Mouse (Mus musculus) central nervous system, embryonic 11.5 days (tissue): Measurements from ENCODE around the gene Alg3. TPM values are rescaled to one million over a fixed set of nuclear protein-coding genes. Genes with fewer than 3 reads are reported as not detected.

Source experiments
- polyA plus RNA-seq: library from polyadenylated mRNA; depleted of rRNA; stranded (reverse); fragments of >200 nt; gene quantifications from 2 replicates; pipeline ENCODE4 v1.2.3, GENCODE M21; 2012; rRNA removed

Alg3 gene
- 21.2 and 26.8 TPM in 2 replicates for polyA plus RNA-seq

GRCm38 (mm10) chr16:20611357-20612227 is at the start of gene Alg3, which contains the start of the genes Eef1akmt4 and Gm49333:
TSS of gene Alg3 (minus strand) at chr16:20611735.
TSS of gene Eef1akmt4 (plus strand) at chr16:20611593.
TSS of gene Gm49333 (plus strand) at chr16:20611610.

GRCm38 (mm10) chr16:20651076-20651946 is 39.8 kb upstream of the Alg3 start, which contains the start of gene Psmd2:
TSS of gene Psmd2 (plus strand) at chr16:20651652.

DNA sequence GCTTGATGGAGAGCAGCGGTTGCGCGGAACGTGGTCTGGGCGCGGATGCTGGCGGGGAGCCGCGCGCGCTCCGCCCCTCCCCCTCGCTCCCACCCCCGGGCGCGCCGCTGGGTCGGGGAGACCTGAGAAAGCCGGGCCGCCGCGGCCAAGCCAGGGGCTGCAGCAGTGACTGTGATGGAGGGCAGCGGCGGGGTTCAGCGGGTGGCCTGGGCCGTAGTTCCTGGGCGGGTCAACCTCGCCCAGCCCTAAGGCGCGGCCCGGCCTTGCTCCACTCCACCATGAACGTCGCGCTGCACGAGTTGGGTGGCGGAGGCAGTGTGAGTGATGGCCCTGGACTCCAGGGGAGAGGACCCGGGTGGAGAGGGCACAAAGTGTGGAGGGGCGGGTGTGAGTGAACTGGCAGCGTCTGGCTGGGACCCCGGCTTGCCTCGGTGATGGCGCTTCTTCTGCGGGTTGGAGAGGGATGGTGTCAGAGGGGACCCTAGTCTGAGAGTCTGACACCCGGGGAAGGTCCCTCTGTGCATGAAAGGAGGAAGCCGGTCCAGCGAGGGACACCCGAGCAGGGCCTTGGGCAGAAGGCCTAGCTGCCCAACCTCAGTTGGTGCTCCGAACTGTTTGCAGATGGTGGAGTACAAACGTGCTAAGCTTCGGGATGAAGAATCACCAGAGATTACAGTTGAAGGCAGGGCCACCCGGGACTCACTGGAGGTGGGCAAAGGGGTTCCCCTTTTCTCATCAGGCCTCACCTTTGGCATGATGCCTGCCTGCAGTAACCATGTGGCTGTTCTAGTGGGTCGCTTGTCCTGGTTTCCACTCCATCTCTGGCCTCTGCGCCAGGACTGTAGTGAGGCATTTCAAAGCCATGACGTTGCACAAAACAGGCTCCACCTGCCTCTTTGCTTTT is 18.4 kb upstream of the Alg3 start, which contains the start of gene Ece2:
TSS of gene Ece2 (plus strand) at position 98 of the 904 bp plus-strand sequence.

DNA sequence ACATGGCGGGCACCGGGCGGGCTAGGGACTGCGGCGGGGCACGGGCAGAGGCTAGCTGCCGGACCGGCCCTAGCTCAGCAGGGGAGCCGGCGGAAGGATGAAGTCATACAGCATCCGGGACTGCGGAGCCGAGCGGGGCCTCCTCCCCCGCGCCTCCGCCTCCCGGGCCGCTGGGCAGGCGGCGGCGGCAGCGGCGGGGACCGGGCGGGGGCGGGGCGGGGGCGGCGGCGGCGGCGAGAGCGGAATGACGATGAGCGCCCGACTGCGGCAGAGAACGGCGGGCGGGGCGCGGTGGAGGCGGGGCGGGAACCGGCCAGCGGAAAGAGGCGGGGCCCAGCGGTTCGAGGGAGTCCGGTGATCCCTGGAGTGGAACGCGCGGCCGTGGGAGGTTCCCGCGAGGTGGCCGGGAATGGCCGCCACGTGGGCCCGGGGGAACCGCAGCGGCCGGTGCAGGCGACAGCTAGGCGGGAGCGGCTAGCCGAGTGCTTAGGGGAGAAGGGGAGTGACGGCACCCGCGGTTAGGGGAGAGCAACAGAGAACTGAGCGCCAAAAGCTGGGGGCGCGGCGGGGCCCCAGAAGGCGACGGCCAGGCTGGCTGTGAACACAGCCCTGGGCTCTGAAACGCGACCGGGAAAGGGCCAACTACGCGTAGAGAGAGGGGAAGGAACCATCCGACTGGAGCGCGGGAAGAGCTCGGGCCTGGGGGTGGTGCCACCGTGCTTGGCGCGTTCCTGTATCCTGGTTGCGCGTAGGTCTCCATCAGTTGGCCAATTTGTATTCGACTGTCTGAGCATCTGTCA is 9.9 kb upstream of the Alg3 start, which contains the start of gene Camk2n2:
TSS of gene Camk2n2 (minus strand) at position 97 of the 800 bp plus-strand sequence.

DNA sequence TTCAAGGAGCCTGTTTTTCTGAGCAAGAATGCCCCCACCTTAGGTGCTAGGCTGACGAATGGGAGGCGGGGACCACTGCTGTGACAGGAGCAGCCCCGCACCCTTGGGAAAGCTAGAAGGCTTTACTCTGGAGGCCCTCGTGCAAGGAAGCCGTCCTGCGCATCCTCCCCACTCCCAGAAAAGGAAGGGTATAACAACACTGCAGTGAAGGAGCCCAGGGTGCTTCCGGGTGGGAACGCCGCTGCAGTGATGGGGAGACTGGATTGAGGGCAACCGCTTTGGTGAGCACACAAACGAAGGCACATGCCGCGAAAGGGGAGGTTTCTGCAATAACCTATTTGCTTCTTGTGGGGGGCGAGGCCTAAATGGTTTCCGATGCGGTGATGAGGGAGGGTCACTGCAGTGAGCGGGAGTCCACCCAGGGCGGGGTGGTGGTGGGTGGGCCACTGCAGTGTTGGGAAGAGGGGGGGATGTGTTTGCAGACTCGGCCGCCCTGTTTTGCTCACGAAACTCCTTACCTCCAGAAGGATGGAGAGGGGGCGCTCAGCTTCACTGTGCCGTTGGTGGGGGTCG is 22.1 kb downstream of the Alg3 start, which contains the start of gene Vwa5b2:
TSS of gene Vwa5b2 (plus strand) at position 106 of the 573 bp plus-strand sequence.

Other genes with a start within 250 kb of the Alg3 start
- gene Abcc5, start 185.3 kb downstream of the Alg3 start, polyA plus RNA-seq: 146 and 153 TPM in 2 replicates
- 63.5 and 74.4 TPM in 2 replicates for gene Eif2b5, start 112.9 kb downstream of the Alg3 start, polyA plus RNA-seq
- gene Dvl3, start 94.8 kb downstream of the Alg3 start, polyA plus RNA-seq: 72.1 and 88.5 TPM in 2 replicates
- 439 and 679 TPM in 2 replicates for gene Ap2m1, start 76.3 kb downstream of the Alg3 start, polyA plus RNA-seq
- gene Abcf3, start 63.2 kb downstream of the Alg3 start, polyA plus RNA-seq: 56.9 and 58.1 TPM in 2 replicates
- gene Vwa5b2, start 22.3 kb downstream of the Alg3 start, polyA plus RNA-seq: 6.8 and 10.0 TPM in 2 replicates
- 15.6 and 20.6 TPM in 2 replicates for gene Eef1akmt4, start 142 bp downstream of the Alg3 start, polyA plus RNA-seq
- 0.23 TPM in 1 of 2 replicates, not detected in the other for gene Gm49333, start 125 bp downstream of the Alg3 start, polyA plus RNA-seq
- 10.4 and 10.6 TPM in 2 replicates for gene Camk2n2, start 9.6 kb upstream of the Alg3 start, polyA plus RNA-seq
- 11.9 and 13.3 TPM in 2 replicates for gene Ece2, start 18.1 kb upstream of the Alg3 start, polyA plus RNA-seq
- 237 and 241 TPM in 2 replicates for gene Psmd2, start 39.9 kb upstream of the Alg3 start, polyA plus RNA-seq
- gene Eif4g1, start 56.6 kb upstream of the Alg3 start, polyA plus RNA-seq: 283 and 370 TPM in 2 replicates
- gene Fam131a, start 81.5 kb upstream of the Alg3 start, polyA plus RNA-seq: 11.9 and 17.1 TPM in 2 replicates
- gene Polr2h, start 105.9 kb upstream of the Alg3 start, polyA plus RNA-seq: 100 and 107 TPM in 2 replicates
- 42.3 and 60.2 TPM in 2 replicates for gene Clcn2, start 106.0 kb upstream of the Alg3 start, polyA plus RNA-seq
- gene Chrd, start 121.4 kb upstream of the Alg3 start, polyA plus RNA-seq: 10.6 and 12.0 TPM in 2 replicates
- gene Thpo, start 122.8 kb upstream of the Alg3 start, polyA plus RNA-seq: 0.96 and 2.0 TPM in 2 replicates